Mouse (Mus musculus) forebrain, embryonic 12.5 days (tissue): ENCODE results near the gene Atp5d. TPM values are rescaled to one million over a fixed set of nuclear protein-coding genes. Genes with fewer than 3 reads are reported as not detected.

Experiments
- ATAC-seq: fragments of 200-750 bp; cut with Nextera tagmentation; 2 replicates; pipeline ENCODE4 v1.8.0; 2017; ENCODE audit warnings: moderate TSS enrichment; ENCODE audit not compliant: low FRiP score
- H3K27ac ChIP-seq: fragments of 300-500 bp; sonication (generic); 2 replicates; pipeline ENCODE4 v1.5.1; 2016; ENCODE audit warnings: mild to moderate bottlenecking
- H3K27me3 ChIP-seq: fragments of 300-500 bp; sonication (generic); 2 replicates; pipeline ENCODE4 v1.6.1; 2016; ENCODE audit warnings: mild to moderate bottlenecking
- H3K36me3 ChIP-seq: fragments of 300-500 bp; sonication (generic); replicated peaks from 2 replicates; pipeline ENCODE4 v1.6.1; 2016; ENCODE audit warnings: mild to moderate bottlenecking
- H3K4me1 ChIP-seq: fragments of 300-500 bp; sonication (generic); 2 replicates; pipeline ENCODE4 v1.6.1; 2016
- H3K4me2 ChIP-seq: fragments of 300-500 bp; sonication (generic); 2 replicates; pipeline ENCODE4 v1.6.1; 2016; ENCODE audit warnings: mild to moderate bottlenecking, moderate library complexity
- H3K4me3 ChIP-seq: fragments of 300-500 bp; sonication (generic); replicated peaks from 2 replicates; pipeline ENCODE4 v1.5.1; 2016; ENCODE audit warnings: mild to moderate bottlenecking
- H3K9ac ChIP-seq: fragments of 300-500 bp; sonication (generic); 2 replicates; pipeline ENCODE4 v1.6.1; 2016; ENCODE audit warnings: mild to moderate bottlenecking
- H3K9me3 ChIP-seq: fragments of 300-500 bp; sonication (generic); 2 replicates; pipeline ENCODE4 v1.6.1; 2016
- WGBS: fragments of 180-500 bp; shearing (Covaris S2); methylation state at CpG from one replicate; pipeline ENCODE4 v1.1.7; 2016; 5-methylcytosine and 5-hydroxymethylcytosine counted together
- polyA plus RNA-seq: library from polyadenylated mRNA; unstranded; fragments of >200 nt; fragmentation: Nextera tagmentation; extraction: Ambion mirVana; gene quantifications from 2 replicates; pipeline ENCODE4 v1.2.1, GENCODE M21; 2016

Atp5d gene
- polyA plus RNA-seq, 1 experiment from 2014 or later, result 428 TPM

DNA sequence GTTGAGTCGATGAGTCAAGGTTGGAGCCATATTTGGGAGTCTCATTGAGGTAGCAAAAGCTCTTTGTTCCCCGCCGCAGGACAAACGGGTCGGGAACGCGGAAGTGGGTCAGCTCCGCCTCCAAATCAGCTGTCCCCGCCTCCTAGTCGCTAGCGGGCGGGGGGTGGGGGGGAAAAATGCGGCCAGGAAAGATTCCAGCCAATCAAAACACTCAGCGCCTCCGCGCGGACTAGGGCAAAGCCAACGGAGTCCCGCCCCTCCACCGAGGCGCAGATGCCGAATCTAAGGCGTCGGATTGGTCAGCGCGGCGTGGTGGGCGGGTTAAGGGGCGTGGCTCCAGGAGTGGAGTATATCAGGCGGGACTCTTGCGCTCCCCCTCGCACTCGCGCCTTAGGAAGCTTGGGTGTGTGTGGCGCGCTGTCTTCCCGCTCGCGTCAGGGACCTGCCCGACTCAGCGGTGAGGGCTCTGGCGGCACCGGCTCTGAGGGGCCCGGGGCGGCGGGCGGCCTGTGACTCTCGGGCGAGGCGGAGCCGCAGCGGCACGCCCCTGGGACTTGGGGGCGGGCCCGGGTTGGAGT is 29.1 kb downstream of the Atp5d start:
- under 1% methylated on average over 54 of the region's 55 CpGs for WGBS

DNA sequence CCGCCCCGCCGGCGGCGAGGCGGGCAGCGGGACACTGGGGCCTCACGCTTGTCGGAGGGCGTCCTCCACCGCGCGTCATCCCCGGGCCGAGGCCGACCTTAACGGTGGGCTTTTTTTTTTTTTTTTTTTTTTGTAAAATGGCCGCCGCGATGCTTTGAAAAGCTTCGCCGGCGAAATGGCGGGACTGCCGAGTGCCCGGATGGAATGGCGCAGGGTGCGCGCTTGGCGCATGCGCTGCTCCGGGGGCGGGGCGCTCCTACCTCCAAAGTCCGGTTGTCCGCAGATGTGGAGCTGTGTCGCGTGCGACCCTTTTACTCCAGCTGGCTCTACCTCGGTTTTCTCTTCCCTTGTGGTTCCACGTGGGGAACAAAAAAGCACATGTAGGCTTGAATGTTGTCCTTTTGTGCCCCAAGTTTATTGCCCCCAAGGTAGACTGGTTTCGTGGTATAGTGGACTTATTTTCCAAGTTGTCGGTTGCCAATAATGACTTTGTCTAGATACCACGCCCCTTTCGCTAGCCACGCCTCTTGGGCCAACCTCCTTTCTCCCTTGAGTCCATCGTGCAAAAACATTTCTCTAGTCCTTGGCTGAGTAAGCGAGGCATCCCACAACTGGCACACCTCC is 29.7 kb downstream of the Atp5d start:
- WGBS, result under 1% methylated on average over 48 of the region's 48 CpGs
- ATAC-seq, result peak; percentile 56
- Histone ChIP-seq H3K4me1 (peaks cover 69% of the 10 kb centered on the region), H3K36me3 (peaks cover 29% of the 10 kb centered on the region), H3K9me3 (no peaks in the 10 kb centered on the region), H3K27ac (peak overlapping the region; percentile 99), H3K9ac (peak overlapping the region; percentile 98), H3K27me3 (peaks cover 11% of the 10 kb centered on the region), H3K4me3 (peak overlapping the region; percentile 93), H3K4me2 (peak overlapping the region; percentile 91)

More for the DNA sequence above, 29.1 kb downstream of the Atp5d start:
- peaks cover 67% of the 10 kb centered on the region for H3K4me1 ChIP-seq
- peak overlapping the region; percentile 93 for H3K4me3 ChIP-seq
- peaks cover 17% of the 10 kb centered on the region for H3K27me3 ChIP-seq
- peak; percentile 93 for ATAC-seq
- H3K9me3 ChIP-seq, result no peaks in the 10 kb centered on the region
- peak overlapping the region; percentile 91 for H3K4me2 ChIP-seq
- peak overlapping the region; percentile 99 for H3K27ac ChIP-seq
- H3K36me3 ChIP-seq, result peaks cover 29% of the 10 kb centered on the region
- H3K9ac ChIP-seq, result peak overlapping the region; percentile 98

GRCm38 (mm10) chr10:80169070-80169469 is 30.6 kb downstream of the Atp5d start:
- 65% methylated on average over 1 of the region's 1 CpGs for WGBS
- peak overlapping the region; percentile 99; the same call in 1 of the 2 replicates for H3K27ac ChIP-seq

GRCm38 (mm10) chr10:80169651-80170050 is 31.2 kb downstream of the Atp5d start:
- H3K9ac ChIP-seq, result 0 out of 2 replicates have a peak overlapping the region, but pooled peaks have one; percentile 29
- no peak overlapping the region; the same call in 1 of the 2 replicates for H3K4me3 ChIP-seq

More at GRCm38 (mm10) chr10:80169070-80169469, 30.6 kb downstream of the Atp5d start:
- Histone ChIP-seq H3K4me2 (peak overlapping the region; percentile 91), H3K4me3 (peak overlapping the region; percentile 93), H3K36me3 (peaks cover 29% of the 10 kb centered on the region), H3K27me3 (peaks cover 5% of the 10 kb centered on the region; the same call in 1 of the 2 replicates), H3K4me1 (peaks cover 72% of the 10 kb centered on the region), H3K9ac (peak overlapping the region; percentile 98), H3K9me3 (no peaks in the 10 kb centered on the region)
- ATAC-seq, result no peak

DNA sequence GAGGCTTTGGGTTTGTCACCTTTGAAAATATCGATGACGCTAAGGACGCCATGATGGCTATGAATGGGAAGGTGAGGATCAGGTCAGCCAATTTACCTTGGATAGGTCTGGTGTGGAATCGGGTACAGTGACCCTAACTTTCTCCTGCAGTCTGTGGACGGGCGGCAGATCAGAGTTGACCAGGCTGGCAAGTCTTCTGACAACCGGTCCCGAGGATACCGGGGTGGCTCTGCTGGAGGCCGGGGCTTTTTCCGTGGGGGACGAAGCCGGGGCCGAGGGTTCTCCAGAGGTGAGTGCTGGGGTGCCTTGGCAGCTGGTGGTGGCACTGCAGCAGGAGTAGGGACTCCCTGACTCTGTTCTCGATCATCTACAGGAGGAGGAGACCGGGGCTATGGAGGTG is 31.6 kb downstream of the Atp5d start:
- H3K9ac ChIP-seq, result 0 out of 2 replicates have a peak overlapping the region, but pooled peaks have one; percentile 29
- no peaks in the 10 kb centered on the region for H3K9me3 ChIP-seq
- H3K4me1 ChIP-seq, result peaks cover 68% of the 10 kb centered on the region
- 0 out of 2 replicates have a peak overlapping the region, but pooled peaks have one; percentile 13 for H3K27ac ChIP-seq
- H3K4me2 ChIP-seq, result no peak overlapping the region
- H3K27me3 ChIP-seq, result no peaks in the 10 kb centered on the region
- 95% methylated on average over 16 of the region's 16 CpGs for WGBS
- no peak for ATAC-seq
- H3K36me3 ChIP-seq, result peaks cover 29% of the 10 kb centered on the region
- H3K4me3 ChIP-seq, result no peak overlapping the region; the same call in 1 of the 2 replicates

More at GRCm38 (mm10) chr10:80169651-80170050, 31.2 kb downstream of the Atp5d start:
- ATAC-seq, result no peak
- H3K27ac ChIP-seq, result no peak overlapping the region
- peaks cover 68% of the 10 kb centered on the region for H3K4me1 ChIP-seq
- H3K9me3 ChIP-seq, result no peaks in the 10 kb centered on the region
- no peaks in the 10 kb centered on the region for H3K27me3 ChIP-seq
- H3K4me2 ChIP-seq, result peak overlapping the region; percentile 91; the same call in 1 of the 2 replicates
- 95% methylated on average over 7 of the region's 7 CpGs for WGBS
- peaks cover 29% of the 10 kb centered on the region for H3K36me3 ChIP-seq

GRCm38 (mm10) chr10:80170601-80171021 is 32.2 kb downstream of the Atp5d start:
- Histone ChIP-seq H3K9ac (0 out of 2 replicates have a peak overlapping the region, but pooled peaks have one; percentile 29), H3K4me2 (no peak overlapping the region), H3K9me3 (no peaks in the 10 kb centered on the region), H3K36me3 (peaks cover 29% of the 10 kb centered on the region), H3K4me1 (peaks cover 67% of the 10 kb centered on the region), H3K27me3 (no peaks in the 10 kb centered on the region), H3K4me3 (no peak overlapping the region), H3K27ac (0 out of 2 replicates have a peak overlapping the region, but pooled peaks have one; percentile 13)
- WGBS, result 96% methylated on average over 19 of the region's 19 CpGs
- no peak for ATAC-seq

- Histone ChIP-seq H3K4me3 (peak overlapping the region; percentile 14), H3K36me3 (peaks cover 29% of the 10 kb centered on the region), H3K4me2 (peak overlapping the region; percentile 8; the same call in 1 of the 2 replicates), H3K9ac (no peak overlapping the region), H3K27ac (peak overlapping the region; percentile 86), H3K27me3 (no peaks in the 10 kb centered on the region), H3K9me3 (no peaks in the 10 kb centered on the region), H3K4me1 (peaks cover 69% of the 10 kb centered on the region)
- ATAC-seq, result no peak
- 94% methylated on average over 15 of the region's 15 CpGs for WGBS
These were observed 32.8 kb downstream of the Atp5d start for GRCm38 (mm10) chr10:80171252-80171651.

- 85% methylated on average over 42 of the region's 45 CpGs for WGBS
- peak overlapping the region; percentile 50; the same call in 1 of the 2 replicates for H3K9ac ChIP-seq
- H3K4me1 ChIP-seq, result peaks cover 67% of the 10 kb centered on the region
- H3K27me3 ChIP-seq, result no peaks in the 10 kb centered on the region
- peak overlapping the region; percentile 59 for H3K4me2 ChIP-seq
- peaks cover 29% of the 10 kb centered on the region for H3K36me3 ChIP-seq
- peak overlapping the region; percentile 86 for H3K27ac ChIP-seq
- H3K4me3 ChIP-seq, result peak overlapping the region; percentile 45
- no peaks in the 10 kb centered on the region for H3K9me3 ChIP-seq
- no peak for ATAC-seq
These were observed 33.5 kb downstream of the Atp5d start for GRCm38 (mm10) chr10:80171760-80172526.

DNA sequence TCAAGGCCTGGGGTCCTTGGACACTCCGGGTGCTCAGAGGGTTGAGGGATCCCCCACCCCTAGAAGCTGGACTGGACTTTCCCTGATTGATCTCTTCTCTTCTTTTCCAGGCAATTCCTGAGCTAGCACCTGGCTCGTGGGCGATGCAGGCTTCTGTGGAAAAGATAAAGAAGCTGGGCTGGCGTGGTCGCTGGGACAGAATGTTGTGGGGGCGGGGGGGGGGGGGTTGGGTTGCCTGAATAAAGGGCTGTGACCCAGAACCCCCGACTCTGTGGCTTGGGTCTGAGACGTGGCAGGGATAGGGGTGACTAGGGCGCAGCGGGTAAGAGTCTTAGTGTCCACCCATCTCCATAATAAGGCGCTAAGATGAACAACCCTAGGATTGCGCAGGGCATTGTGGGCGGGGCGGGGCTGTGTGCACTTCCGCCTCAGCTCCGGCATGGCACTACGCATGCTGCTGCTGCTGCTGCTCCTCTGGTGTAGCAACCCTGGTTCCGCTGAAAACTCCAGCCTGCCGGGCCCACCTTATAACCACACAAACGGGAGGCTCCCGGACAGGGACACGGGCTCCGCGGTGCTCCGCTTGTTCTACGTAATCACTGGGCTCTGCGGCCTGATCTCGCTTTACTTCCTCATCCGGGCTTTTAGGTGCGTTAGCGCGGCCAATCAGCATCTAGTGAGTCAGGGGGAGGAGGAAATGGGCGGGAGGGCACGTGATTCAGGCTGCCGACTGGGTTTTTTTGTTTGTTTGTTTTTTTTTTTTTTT is 34.3 kb downstream of the Atp5d start, which contains the start of gene 1600002K03Rik:
TSS of gene 1600002K03Rik (plus strand) at position 418 of the 766 bp plus-strand sequence.
- H3K27me3 ChIP-seq, result no peaks in the 10 kb centered on the region
- H3K9ac ChIP-seq, result peak within 1 kb of the TSS; percentile 57
- peak; percentile 70 for ATAC-seq
- peak within 1 kb of the TSS; percentile 45 for H3K4me3 ChIP-seq
- H3K27ac ChIP-seq, result peak within 1 kb of the TSS; percentile 86
- H3K36me3 ChIP-seq, result peaks cover 29% of the 10 kb centered on the region
- WGBS, result 6% methylated on average over 35 of the region's 35 CpGs
- peak within 1 kb of the TSS; percentile 59 for H3K4me2 ChIP-seq
- no peaks in the 10 kb centered on the region for H3K9me3 ChIP-seq
- H3K4me1 ChIP-seq, result peaks cover 71% of the 10 kb centered on the region

GRCm38 (mm10) chr10:80173358-80173757 is 34.9 kb downstream of the Atp5d start:
- Histone ChIP-seq H3K27me3 (no peaks in the 10 kb centered on the region), H3K36me3 (peaks cover 29% of the 10 kb centered on the region), H3K9me3 (no peaks in the 10 kb centered on the region), H3K4me3 (peak overlapping the region; percentile 45), H3K27ac (peak overlapping the region; percentile 86), H3K4me1 (peaks cover 78% of the 10 kb centered on the region), H3K4me2 (peak overlapping the region; percentile 59), H3K9ac (peak overlapping the region; percentile 57; the same call in 1 of the 2 replicates)
- whole genome bisulfite sequencing, result 17% methylated on average over 11 of the region's 11 CpGs
- ATAC-seq, result no peak

DNA sequence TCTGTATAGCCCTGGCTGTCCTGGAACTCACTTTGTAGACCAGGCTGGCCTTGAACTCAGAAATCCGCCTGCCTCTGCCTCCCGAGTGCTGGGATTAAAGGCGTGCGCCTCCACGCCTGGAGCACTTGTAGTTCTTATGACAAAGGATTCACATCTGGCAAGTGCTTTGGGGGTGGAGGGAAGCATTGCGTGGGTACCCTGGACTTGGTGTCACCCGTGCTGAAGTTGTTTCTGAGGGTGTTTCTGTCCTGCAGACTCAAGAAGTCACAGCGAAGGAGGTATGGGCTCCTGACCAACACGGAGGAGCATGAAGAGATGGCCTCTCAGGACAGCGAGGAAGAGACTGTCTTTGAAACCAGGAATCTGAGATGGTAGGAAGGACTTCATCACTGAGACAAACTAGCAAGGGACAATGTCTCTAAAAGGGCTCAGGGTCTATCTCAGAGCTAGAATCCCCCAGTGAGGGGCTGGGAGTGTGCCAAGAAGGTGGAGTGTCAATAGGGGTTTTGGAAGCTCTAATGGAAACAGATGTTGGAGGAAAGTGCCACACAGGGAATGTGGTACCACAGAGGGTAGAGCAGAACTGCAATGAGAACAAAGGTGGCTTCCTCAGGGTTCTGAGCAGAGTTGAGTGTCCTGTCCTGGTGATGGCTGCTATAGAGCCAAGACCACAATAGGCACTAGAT is 35.7 kb downstream of the Atp5d start:
- no peak overlapping the region for H3K9ac ChIP-seq
- 86% methylated on average over 10 of the region's 10 CpGs for WGBS
- no peaks in the 10 kb centered on the region for H3K27me3 ChIP-seq
- H3K4me3 ChIP-seq, result no peak overlapping the region
- H3K27ac ChIP-seq, result no peak overlapping the region
- H3K36me3 ChIP-seq, result peaks cover 29% of the 10 kb centered on the region
- no peak for ATAC-seq
- H3K9me3 ChIP-seq, result no peaks in the 10 kb centered on the region
- peaks cover 70% of the 10 kb centered on the region for H3K4me1 ChIP-seq
- H3K4me2 ChIP-seq, result no peak overlapping the region
